Mouse (Mus musculus) heart, adult 2 months (tissue): ENCODE data around the gene Cnot1.

ENCODE experiments used
- CTCF ChIP-seq: fragments of 200-600 bp; IDR thresholded peaks from 2 replicates; pipeline ENCODE4 v1.8.1; 2022; ENCODE audit warnings: antibody characterized with exemption, mild to moderate bottlenecking, moderate library complexity
- EP300 ChIP-seq: fragments of 200-500 bp; IDR thresholded peaks from 2 replicates; pipeline ENCODE4 v1.6.1; 2011; ENCODE audit warnings: low read depth, low read length, control low read depth; ENCODE audit not compliant: insufficient read depth
- POLR2A ChIP-seq: fragments of 200-500 bp; IDR thresholded peaks from 2 replicates; pipeline ENCODE4 v1.6.1; 2011; ENCODE audit warnings: mild to moderate bottlenecking, low read depth, low read length, control low read depth; ENCODE audit not compliant: insufficient read depth

DNA sequence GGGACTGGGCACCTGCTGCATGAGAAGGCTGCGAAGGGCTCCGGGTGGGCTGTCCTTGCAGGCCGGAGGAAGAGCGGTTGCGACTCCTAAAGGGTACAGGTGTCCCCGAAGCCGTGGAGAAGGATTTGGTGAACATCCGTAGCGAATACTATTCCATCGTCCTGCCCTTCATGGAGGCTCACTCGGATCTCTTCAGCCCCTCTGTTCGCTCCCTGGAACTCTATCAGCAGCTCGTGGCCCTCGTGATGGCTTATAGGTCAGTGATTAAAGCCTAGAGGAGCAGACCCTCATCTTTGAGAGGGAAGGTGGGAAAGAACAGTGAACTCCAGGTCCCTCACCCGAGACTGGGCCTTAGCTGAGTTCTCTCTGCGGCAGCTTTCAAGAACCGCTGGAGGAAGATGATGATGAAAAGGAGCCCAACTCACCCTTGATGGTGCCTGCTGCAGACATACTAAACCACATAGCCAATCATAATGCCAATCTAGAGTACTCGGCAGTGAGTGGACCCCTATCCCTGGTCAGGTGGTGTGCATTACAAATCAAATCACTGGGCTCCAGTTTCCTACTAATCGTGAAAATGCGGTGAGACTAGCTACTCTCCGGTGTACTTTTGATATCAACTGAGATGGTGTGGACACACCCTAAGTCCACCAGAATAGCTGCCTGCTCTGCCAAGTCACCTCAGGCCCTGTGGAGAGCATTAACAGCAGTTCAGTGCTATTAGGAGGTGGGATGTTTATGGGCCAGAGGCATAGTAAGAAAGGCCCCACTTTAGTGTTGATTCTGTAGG, 90.5 kb downstream of the Cnot1 start:
- TF ChIP-seq EP300 (no peak), CTCF (no peak), POLR2A (no peak)
